Mouse (Mus musculus): Measurements from ENCODE around the gene Crtc3.

The Crtc3 gene

GRCm38 (mm10) chr7:80641497-80641896, 47.2 kb downstream of the Crtc3 start:
- no peak for DNase-seq (ENCODE audit: low read depth, low spot score)

- no peak for DNase-seq (ENCODE audit: low read depth, low spot score)
Observed at GRCm38 (mm10) chr7:80639981-80640380, 48.7 kb downstream of the Crtc3 start.

- DNase-seq (ENCODE audit: low read depth, low spot score): no peak
Observed at GRCm38 (mm10) chr7:80638460-80638859, 50.2 kb downstream of the Crtc3 start.

GRCm38 (mm10) chr7:80636953-80637800, 51.5 kb downstream of the Crtc3 start:
- DNase-seq (ENCODE audit: low read depth, low spot score): no peak

DNA sequence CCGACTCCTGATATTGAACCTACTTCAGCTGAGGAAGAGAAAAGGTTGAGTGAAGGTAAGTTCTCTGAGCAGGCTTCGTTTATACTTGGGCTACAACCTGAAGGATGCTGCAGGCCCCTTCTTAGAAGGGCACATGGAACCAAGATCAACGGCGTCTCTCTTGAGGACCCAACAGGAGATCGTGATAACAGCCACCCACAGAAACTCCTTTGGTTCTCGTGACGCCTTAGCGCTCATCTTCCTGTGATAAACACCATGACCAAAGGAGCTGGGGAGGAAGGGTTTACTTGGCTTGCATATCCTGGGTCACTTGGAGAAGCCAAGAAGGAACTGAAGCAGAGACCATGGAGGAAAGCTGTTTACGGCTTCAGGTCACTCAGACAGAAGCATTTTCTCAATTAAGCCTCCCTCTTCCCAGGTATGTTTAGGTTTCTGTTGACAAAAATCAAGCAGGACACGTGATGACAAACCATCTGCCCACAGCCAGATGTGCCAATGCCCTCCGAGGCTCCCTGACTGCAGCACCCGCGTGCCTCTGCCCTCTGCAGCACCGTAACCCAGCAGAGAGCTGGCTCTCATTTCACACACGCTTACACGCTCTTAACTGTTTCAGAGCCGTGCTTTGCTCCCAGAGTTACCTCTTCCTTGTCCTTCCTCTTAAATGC, 52.3 kb downstream of the Crtc3 start:
- no peak for DNase-seq (ENCODE audit: low read depth, low spot score)

DNA sequence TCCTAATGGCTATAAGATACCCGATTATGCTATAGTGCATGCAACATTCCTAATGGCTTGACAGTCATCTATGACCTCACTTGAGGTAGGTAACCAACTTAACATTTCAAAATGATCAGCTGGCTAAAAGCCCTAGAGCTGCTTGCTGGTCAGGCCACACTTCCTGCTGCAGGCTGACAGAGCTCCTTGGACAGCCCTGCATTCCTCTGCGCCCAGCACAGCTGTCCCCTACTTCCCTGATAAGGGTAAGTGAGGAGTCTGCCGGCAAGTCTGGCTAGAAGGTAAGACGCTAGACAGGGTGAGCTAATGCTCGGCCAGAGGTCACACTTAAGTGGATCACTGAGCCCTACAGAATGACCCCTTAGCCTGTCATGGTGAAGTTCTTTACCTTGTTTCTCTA, 52.8 kb downstream of the Crtc3 start:
- no peak for DNase-seq (ENCODE audit: low read depth, low spot score)

DNA sequence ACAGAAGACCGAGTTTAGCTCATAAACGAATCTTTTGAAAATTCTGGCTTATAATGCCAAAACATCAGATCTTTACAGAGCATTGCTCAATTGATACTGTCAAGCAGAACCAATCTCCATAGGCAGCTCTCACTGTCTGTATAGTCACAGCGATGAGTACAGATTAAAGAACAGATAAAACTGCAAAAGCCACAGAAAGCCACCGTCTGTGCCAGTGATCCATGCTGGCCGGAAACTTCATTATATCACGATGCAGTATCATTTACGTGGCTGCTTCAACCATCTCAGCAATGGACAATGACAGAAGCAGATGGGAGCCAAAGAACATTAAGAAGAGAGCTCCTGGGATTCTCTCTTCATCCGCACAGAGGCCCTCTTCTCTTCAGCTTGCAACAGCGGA, 53.9 kb downstream of the Crtc3 start:
- no peak for DNase-seq (ENCODE audit: low read depth, low spot score)

- DNase-seq (ENCODE audit: low read depth, low spot score): no peak
Observed at GRCm38 (mm10) chr7:80633635-80634034, 55.0 kb downstream of the Crtc3 start.

DNA sequence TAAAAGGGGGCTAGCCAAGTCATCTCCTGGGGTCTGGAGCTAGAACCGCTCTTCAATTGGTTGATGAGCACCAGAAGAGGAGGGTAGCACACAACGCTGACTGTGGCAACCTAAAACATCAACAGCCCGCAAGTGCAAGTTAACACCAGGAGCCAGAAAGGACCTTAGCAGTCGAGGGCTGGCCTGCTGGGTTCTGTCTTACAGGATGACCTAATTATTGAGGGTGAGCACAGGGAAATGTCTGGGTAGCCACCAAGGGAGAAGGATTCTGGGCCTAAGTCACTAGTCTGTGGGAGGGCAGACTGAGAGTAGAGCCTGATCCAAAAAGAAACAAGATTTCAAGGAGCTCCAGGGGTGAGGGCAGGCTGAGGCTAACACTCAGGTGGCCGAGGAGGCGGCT, 56.7 kb downstream of the Crtc3 start:
- no peak for DNase-seq (ENCODE audit: low read depth, low spot score)

DNA sequence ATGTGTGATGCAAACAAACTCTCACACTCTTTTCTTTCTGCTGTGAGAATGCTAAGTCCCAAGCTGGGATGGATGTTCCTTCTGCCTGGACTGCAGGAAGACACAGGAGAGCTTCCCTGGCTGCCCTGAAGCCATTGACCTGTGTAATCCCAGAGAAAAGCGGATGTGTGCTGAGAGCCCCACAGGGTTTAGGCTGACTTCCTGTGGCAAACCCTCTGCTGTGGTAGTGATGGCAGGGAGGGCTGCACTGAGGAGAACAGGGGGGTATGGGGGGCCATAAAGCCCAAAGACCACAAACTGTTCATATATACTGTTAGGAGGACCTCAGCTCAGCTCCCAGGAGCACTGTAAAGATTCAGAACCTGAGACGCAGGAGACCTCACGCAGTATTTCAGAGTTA, 57.3 kb downstream of the Crtc3 start:
- no peak for DNase-seq (ENCODE audit: low read depth, low spot score)

GRCm38 (mm10) chr7:80629369-80629768, 59.3 kb downstream of the Crtc3 start:
- no peak for DNase-seq (ENCODE audit: low read depth, low spot score)

GRCm38 (mm10) chr7:80628708-80629183, 59.9 kb downstream of the Crtc3 start:
- DNase-seq (ENCODE audit: low read depth, low spot score): peak; percentile 70

DNA sequence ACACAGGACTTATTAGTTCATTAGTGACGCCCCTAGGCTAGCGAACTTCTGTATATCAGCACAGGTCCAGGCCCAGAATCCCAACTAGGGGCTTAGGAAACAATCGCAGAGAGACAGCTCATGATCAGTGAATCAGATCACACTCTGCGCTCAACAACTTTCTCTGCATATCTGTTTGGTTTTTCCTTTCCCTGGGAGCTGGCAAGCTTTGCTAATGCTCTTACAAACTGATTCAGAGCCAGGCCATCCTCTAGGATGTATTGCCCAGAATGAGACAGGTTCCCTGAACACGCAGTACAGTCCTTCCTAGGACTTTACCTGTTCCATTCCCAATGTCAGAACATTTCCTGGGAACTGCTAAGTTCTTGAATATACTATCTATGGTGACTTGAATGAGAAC, 61.7 kb downstream of the Crtc3 start:
- DNase-seq (ENCODE audit: low read depth, low spot score): no peak

DNA sequence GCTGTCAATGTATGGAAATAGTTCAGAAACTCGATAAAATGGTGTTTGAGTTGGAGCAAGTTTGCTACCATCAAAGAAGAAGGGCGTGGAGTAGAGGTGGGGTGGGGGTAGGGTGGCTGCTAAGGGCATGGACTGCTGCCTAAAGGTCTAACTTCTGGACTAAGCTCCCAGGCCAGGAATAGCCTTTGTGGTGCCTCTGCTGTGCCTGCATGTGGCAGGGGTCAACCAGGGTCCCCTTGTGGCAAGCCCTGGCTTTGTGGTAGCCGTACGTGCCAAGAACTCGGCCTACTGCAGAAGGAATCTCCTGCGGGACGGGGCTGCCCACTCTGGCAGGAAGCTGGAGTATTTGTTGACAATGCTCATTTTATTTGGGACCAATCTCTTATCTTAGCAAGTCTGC, 62.8 kb downstream of the Crtc3 start:
- DNase-seq (ENCODE audit: low read depth, low spot score): no peak

DNA sequence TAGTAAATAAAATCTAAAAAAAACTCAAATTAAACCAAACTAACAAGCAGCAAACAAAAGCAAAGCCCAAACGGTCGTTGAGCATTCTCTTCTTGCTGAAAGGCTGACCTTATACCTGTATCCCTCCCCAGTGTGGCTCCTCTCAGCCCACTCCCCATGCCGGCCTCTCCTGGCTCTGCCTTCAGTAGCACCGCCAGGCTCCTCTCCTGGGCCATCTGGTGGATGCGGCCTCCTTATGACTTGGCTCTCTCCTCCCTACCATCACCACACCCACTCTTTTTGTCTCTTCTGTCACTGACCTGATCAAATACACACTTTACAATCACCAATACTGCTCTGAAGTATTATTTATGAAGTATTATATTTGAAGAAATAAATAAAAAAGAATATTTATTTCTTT, 65.4 kb downstream of the Crtc3 start:
- DNase-seq (ENCODE audit: low read depth, low spot score): no peak

- DNase-seq (ENCODE audit: low read depth, low spot score): no peak
Observed at GRCm38 (mm10) chr7:80616096-80616495, 72.6 kb downstream of the Crtc3 start.

GRCm38 (mm10) chr7:80614042-80614441, 74.6 kb downstream of the Crtc3 start:
- no peak for DNase-seq (ENCODE audit: low read depth, low spot score)

GRCm38 (mm10) chr7:80612191-80612787, 76.4 kb downstream of the Crtc3 start:
- DNase-seq (ENCODE audit: low read depth, low spot score): no peak

DNA sequence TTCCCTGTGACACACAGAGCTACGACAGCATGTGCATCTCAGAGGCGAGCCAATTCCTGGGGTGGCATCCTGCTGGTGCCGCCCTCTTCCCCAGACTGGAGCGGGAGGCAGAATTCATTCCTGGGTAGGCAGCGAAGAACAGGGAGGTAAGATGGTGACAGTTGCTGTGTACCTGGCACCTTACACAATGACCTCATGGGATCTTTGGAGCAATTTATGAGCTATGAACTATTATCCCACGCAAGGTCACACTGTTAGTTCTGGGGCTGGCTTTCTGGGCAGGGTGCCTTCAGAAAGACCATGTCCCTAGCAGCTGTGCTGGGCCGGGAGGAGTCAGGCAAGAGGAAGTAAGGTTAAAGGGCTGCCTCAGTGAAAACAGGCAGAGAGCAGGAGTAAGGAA, 77.0 kb downstream of the Crtc3 start:
- DNase-seq (ENCODE audit: low read depth, low spot score): no peak

DNA sequence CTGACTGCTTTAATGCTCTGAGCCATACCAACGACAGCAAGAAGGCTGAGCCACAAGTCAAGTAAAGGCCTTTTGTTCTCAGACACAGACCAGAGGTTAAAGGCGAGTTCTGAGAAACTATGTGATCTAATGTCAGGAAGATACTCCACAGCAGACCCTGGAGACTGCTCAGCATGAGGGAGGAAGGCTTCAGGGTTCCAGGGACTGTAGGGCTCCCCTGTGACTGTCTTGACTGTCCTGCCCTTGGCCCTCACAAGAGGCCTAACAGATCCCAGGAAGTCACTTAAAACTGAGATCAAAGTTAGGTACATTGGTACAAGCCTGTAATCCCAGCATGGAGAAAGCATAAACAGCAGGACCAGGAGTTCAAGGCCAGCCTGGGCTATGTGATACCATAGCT, 81.2 kb downstream of the Crtc3 start:
- DNase-seq (ENCODE audit: low read depth, low spot score): no peak

- peak; percentile 9 for DNase-seq (ENCODE audit: low read depth, low spot score)
Observed at GRCm38 (mm10) chr7:80606435-80606834, 82.2 kb downstream of the Crtc3 start.

DNA sequence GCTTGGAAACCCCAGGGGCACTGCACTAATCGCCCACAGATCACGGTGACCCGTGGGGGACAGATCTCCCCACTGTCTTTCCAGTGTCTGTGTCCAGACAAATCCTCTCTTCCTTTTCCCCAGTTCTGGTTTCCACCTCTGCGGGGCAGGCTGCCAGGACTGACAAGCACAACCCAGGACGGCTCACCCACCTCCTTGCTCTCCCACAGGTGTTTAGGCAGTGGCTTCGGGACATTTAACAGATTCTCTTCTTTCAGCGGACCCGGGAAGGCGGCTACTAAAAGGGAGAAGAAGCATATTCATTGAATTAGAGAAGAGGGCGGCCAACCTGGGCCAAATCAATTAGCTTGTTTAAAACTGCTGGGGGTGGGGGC, 83.1 kb downstream of the Crtc3 start:
- no peak for DNase-seq (ENCODE audit: low read depth, low spot score)
